Mouse (Mus musculus): ENCODE data around the gene Mb. TPM values are rescaled to one million over a fixed set of nuclear protein-coding genes. Genes with fewer than 3 reads are reported as not detected.
A peak's percentile ranks its signal among the peaks of the same experiment; 100 is the strongest.

The Mb gene
- polyA plus RNA-seq, 1 experiment: not detected

DNA sequence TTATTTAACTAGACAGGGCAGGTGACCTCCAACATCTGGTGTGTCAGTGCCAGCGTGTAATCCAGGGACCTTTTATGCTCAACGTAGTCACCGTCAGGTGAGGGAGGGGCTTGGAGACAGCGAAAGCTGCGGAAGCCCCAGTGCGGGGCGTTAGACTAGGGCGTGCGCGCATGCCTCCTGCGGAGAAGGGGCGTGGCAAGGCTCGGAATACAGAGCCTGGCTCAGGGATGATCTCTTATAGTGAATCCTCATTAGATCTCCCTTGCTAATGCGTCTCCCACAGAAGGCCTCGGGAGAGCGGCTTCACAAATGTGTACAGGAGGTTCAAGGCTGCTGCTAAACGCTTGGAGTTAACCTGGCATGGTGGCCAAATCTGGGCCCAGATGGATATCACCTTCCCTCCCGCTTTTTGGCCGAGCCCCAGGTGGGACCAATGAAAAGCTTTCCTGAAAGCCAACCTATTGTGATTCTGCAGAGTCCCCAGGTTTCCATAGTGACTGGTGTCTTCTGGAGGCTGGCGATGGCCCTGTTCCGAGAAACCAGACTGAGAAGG is 62.9 kb downstream of the Mb start:
- TF ChIP-seq POLR2A (IDR thresholded peaks at IDR 0.05; ENCODE audit: insufficient read depth, low read depth, low read length): no peak
- no peak overlapping the region for H3K27ac ChIP-seq (ENCODE audit: insufficient read depth, low read depth, low read length)
- 9% methylated on average over 21 of the region's 21 CpGs for WGBS
- H3K4me1 ChIP-seq (ENCODE audit: control insufficient read depth, insufficient read depth, low read length): peaks cover 9% of the 10 kb centered on the region
- H3K4me3 ChIP-seq (ENCODE audit: insufficient read depth, low read depth, low read length): peak overlapping the region; percentile 34

DNA sequence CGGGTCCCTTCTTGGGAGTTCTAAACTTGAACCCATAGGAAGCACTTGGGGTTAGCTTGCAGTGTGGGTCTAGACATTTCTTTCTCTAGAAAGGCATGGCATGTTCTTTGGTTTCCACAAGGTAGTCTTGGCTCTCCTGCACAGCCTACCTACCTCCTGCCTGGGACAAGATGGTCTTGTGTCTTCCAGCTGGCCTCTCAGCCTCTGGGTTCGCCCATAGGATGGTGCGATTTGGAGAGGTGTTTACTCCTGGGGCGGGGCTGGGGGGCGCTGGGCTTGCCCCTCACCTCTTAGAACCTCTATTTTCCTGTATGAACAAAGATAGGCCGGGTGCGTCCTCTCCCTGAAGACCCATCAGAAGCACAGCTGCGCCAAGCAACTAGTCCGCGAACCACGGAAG is 63.3 kb downstream of the Mb start:
- WGBS: 35% methylated on average over 11 of the region's 11 CpGs
- H3K4me3 ChIP-seq (ENCODE audit: insufficient read depth, low read depth, low read length): peak overlapping the region; percentile 34
- H3K27ac ChIP-seq (ENCODE audit: insufficient read depth, low read depth, low read length): no peak overlapping the region

DNA sequence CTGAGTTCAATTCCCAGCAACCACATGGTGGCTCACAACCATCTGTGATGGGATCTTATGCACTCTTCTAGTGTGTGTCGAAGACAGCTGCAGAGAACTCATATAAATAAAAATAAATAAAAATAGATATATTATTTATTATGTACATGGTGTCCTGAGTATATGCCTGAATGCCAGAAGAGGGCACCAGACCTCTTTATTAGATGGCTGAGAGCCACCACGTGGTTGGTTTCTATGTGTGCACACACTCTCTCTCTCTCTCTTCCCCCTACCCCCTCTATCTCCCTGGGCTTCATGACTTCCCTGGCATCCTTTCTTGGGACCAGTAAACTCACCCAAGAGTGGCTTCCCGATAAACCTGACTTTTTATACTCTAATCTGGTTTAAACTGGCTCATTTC is 67.7 kb downstream of the Mb start:
- no peak for TF ChIP-seq POLR2A (IDR thresholded peaks at IDR 0.05; ENCODE audit: insufficient read depth, low read depth, low read length)
- TF ChIP-seq CTCF (IDR thresholded peaks at IDR 0.05; ENCODE audit: insufficient read depth, low read depth, low read length): no peak
- Histone ChIP-seq H3K4me1 (ENCODE audit: control insufficient read depth, insufficient read depth, low read length) (peaks cover 4% of the 10 kb centered on the region), H3K27ac (ENCODE audit: insufficient read depth, low read depth, low read length) (no peak overlapping the region), H3K4me3 (ENCODE audit: insufficient read depth, low read depth, low read length) (no peak overlapping the region)
- 50% methylated on average over 3 of the region's 3 CpGs for WGBS

More for the DNA sequence above, 63.3 kb downstream of the Mb start:
- H3K4me1 ChIP-seq (ENCODE audit: control insufficient read depth, insufficient read depth, low read length): peaks cover 9% of the 10 kb centered on the region
- TF ChIP-seq POLR2A (IDR thresholded peaks at IDR 0.05; ENCODE audit: insufficient read depth, low read depth, low read length) (no peak), CTCF (IDR thresholded peaks at IDR 0.05; ENCODE audit: insufficient read depth, low read depth, low read length) (no peak)

DNA sequence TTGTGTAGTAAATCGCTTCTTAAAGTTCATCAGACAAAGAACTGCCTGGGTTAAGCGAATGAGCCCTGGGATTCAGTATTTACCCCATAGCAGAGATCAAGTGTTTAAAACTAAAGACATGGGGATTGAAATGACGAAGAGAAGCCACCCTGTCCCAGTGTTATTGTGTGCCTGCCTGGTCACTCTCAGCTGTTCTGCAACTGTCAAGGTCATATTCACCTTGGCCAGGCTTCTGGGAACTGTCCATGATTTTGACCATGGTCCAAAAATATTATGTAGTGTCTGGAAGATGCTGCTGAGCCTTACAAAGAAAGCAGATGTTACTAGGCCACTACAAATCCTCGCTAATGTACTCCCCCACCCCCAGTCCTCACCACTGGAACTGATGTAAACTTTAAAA is 70.7 kb downstream of the Mb start:
- no peak for TF ChIP-seq CTCF (IDR thresholded peaks at IDR 0.05; ENCODE audit: insufficient read depth, low read depth, low read length)
- no peak for TF ChIP-seq POLR2A (IDR thresholded peaks at IDR 0.05; ENCODE audit: insufficient read depth, low read depth, low read length)
- H3K4me3 ChIP-seq (ENCODE audit: insufficient read depth, low read depth, low read length): no peak overlapping the region
- H3K4me1 ChIP-seq (ENCODE audit: control insufficient read depth, insufficient read depth, low read length): no peaks in the 10 kb centered on the region
- 86% methylated on average over 4 of the region's 4 CpGs for WGBS
- no peak overlapping the region for H3K27ac ChIP-seq (ENCODE audit: insufficient read depth, low read depth, low read length)

DNA sequence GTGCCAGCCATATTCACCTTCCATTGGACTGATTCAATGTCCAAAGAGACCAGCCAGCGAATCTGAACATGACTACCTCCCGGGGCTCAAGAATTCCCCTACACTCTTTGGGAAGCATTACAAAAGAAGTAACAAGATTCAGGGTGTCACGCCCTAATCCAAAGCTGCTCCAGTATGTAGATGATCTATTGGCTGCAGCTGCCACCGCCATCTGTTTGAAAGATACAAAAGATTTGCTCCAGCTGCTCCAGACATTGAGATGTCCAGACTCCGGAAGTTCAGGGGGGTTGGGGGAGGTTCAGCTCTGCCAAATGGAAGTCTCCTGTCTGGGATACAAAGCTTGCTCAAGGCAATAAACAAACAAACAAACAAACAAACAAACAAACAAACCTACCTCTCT is 73.9 kb downstream of the Mb start:
- TF ChIP-seq CTCF (IDR thresholded peaks at IDR 0.05; ENCODE audit: insufficient read depth, low read depth, low read length): no peak
- no peak for TF ChIP-seq POLR2A (IDR thresholded peaks at IDR 0.05; ENCODE audit: insufficient read depth, low read depth, low read length)
- 61% methylated on average over 5 of the region's 5 CpGs for WGBS
- Histone ChIP-seq H3K27ac (ENCODE audit: insufficient read depth, low read depth, low read length) (no peak overlapping the region), H3K4me3 (ENCODE audit: insufficient read depth, low read depth, low read length) (no peak overlapping the region), H3K4me1 (ENCODE audit: control insufficient read depth, insufficient read depth, low read length) (peaks cover 3% of the 10 kb centered on the region; the same call in 1 of the 2 replicates)

DNA sequence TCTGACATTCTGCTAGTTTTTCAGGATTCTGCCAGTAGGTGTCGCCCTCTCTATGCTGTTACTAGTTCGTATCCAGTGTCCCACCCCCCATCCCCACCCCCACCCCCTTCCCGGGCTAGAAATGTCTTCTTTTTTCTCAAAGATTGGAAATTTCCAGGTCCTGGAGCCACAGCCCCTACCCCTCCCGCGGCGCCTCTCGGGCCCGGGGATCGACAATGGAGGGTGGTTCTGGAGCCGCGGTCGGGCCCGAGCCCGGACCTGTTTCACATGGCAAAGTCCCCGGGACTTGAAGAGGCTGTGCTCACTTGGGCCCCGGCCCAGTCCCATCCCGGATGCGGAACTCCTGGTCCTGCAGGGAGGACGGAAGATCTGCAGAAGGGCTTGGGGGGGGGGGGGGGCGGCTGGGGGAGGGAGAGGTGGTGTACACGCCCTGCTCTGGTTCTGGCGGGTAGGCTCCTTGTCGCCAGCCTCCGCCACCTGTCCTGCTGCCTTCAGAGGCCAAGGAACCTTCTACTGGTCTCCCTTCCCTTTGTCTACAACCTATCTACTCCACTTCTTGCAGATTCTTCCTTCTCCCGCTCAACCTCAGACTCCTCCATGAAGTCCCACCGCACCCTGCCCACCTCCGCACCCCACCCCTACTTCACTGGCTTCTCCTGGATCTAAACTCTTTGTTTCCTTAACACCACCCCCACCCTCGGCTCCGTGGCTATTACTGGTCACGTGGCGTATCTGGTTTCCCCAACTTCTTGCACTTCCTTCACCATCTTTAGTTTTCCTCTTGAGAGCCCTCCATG is 76.4 kb downstream of the Mb start:
- no peak overlapping the region for H3K27ac ChIP-seq (ENCODE audit: insufficient read depth, low read depth, low read length)
- H3K4me1 ChIP-seq (ENCODE audit: control insufficient read depth, insufficient read depth, low read length): peaks cover 3% of the 10 kb centered on the region; the same call in 1 of the 2 replicates
- TF ChIP-seq CTCF (IDR thresholded peaks at IDR 0.05; ENCODE audit: insufficient read depth, low read depth, low read length) (no peak), POLR2A (IDR thresholded peaks at IDR 0.05; ENCODE audit: insufficient read depth, low read depth, low read length) (no peak)
- WGBS: 7% methylated on average over 31 of the region's 31 CpGs
- H3K4me3 ChIP-seq (ENCODE audit: insufficient read depth, low read depth, low read length): peak overlapping the region; percentile 62

DNA sequence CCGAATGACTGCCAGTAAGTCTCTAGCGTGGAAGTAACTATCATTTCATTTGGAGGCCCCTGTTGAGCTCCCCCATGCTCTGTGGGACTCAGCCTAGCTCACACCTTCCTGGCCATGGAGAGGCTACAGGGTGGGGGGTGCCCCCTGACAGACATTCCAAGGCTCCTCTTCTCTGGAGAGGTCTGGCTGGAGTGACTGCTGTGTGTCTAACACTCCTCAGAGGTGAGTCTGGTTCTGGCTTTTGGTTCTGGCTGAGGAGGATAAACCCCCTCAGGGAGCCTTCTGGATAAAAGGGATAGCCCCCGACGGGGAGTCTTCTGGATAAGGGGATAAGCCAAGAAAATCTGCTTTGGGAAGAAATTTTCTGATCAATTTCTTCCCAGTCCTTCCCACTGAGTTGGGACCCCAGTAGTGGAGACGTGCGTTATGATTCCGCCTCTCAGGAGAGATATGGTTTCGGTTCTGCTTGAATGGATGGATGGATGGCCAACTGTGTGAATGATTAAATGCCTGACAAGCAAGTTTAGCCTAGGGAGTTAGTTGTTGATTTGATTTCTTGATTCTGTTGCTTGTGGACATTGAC is 77.1 kb downstream of the Mb start:
- Histone ChIP-seq H3K4me3 (ENCODE audit: insufficient read depth, low read depth, low read length) (no peak overlapping the region), H3K27ac (ENCODE audit: insufficient read depth, low read depth, low read length) (no peak overlapping the region), H3K4me1 (ENCODE audit: control insufficient read depth, insufficient read depth, low read length) (peaks cover 3% of the 10 kb centered on the region; the same call in 1 of the 2 replicates)
- WGBS: 37% methylated on average over 8 of the region's 8 CpGs
- TF ChIP-seq POLR2A (IDR thresholded peaks at IDR 0.05; ENCODE audit: insufficient read depth, low read depth, low read length) (no peak), CTCF (IDR thresholded peaks at IDR 0.05; ENCODE audit: insufficient read depth, low read depth, low read length) (no peak)

DNA sequence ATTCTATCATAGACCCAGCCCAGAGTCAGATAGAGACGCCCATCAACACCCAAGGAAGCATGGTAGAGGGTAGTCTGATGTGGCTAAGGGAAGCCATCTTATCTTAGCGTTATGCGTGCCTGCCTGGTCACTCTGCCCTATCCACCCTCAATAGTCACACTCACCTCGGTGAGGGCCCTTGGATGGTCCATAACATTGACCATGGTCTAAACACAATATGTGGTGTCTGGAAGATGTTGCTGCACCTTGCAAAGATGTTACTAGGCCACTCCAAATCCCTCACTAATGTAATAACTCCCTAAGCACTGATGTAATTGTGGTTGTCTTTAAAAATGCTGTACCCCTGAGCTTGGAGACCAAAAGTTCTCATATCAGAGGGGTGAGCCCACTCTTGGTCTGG is 77.8 kb downstream of the Mb start:
- 89% methylated on average over 4 of the region's 4 CpGs for WGBS
- peaks cover 3% of the 10 kb centered on the region; the same call in 1 of the 2 replicates for H3K4me1 ChIP-seq (ENCODE audit: control insufficient read depth, insufficient read depth, low read length)
- H3K27ac ChIP-seq (ENCODE audit: insufficient read depth, low read depth, low read length): no peak overlapping the region
- no peak overlapping the region for H3K4me3 ChIP-seq (ENCODE audit: insufficient read depth, low read depth, low read length)
- TF ChIP-seq CTCF (IDR thresholded peaks at IDR 0.05; ENCODE audit: insufficient read depth, low read depth, low read length): no peak
- TF ChIP-seq POLR2A (IDR thresholded peaks at IDR 0.05; ENCODE audit: insufficient read depth, low read depth, low read length): no peak

Other genes with a start within 250 kb of the Mb start
- not detected in 2 replicates for gene Zfp251, start 179.2 kb downstream of the Mb start, polyA plus RNA-seq (2012; ENCODE audit: insufficient read depth, insufficient read length, low replicate concordance, missing spikeins)
- not detected in 2 replicates for gene Zfp7, start 171.4 kb downstream of the Mb start, polyA plus RNA-seq (2012; ENCODE audit: insufficient read depth, insufficient read length, low replicate concordance, missing spikeins)
- gene Gm49527, start 171.3 kb downstream of the Mb start, polyA plus RNA-seq (2012; ENCODE audit: insufficient read depth, insufficient read length, low replicate concordance, missing spikeins): not detected in 2 replicates
- gene Zfp647, start 125.2 kb downstream of the Mb start, polyA plus RNA-seq (2012; ENCODE audit: insufficient read depth, insufficient read length, low replicate concordance, missing spikeins): not detected in 2 replicates
- not detected in 2 replicates for gene 1110038F14Rik, start 102.2 kb downstream of the Mb start, polyA plus RNA-seq (2012; ENCODE audit: insufficient read depth, insufficient read length, low replicate concordance, missing spikeins)
- gene Apol6, start 5.9 kb downstream of the Mb start, polyA plus RNA-seq (2012; ENCODE audit: insufficient read depth, insufficient read length, low replicate concordance, missing spikeins): not detected in 2 replicates

All from olfactory bulb, adult 2 months (tissue).